Mouse (Mus musculus) midbrain, embryonic 16.5 days (tissue): ENCODE measurements around the gene Frmpd3. TPM values are rescaled to one million over a fixed set of nuclear protein-coding genes. Genes with fewer than 3 reads are reported as not detected.

Source experiments
- ATAC-seq: fragments of 200-750 bp; cut with Nextera tagmentation; 2 replicates; pipeline ENCODE4 v1.8.0; 2017; ENCODE audit warnings: moderate TSS enrichment
- H3K27ac ChIP-seq: fragments of 300-500 bp; sonication (generic); 2 replicates; pipeline ENCODE4 v1.5.1; 2014; ENCODE audit warnings: mild to moderate bottlenecking, low read length, mixed read lengths
- H3K27me3 ChIP-seq: fragments of 300-500 bp; sonication (generic); 2 replicates; pipeline ENCODE4 v1.6.1; 2014; ENCODE audit warnings: low read depth, low read length, mixed read lengths; ENCODE audit not compliant: control insufficient read depth, insufficient read depth
- H3K36me3 ChIP-seq: fragments of 300-500 bp; sonication (generic); 2 replicates; pipeline ENCODE4 v1.6.1; 2014; ENCODE audit warnings: mild to moderate bottlenecking, low read length, moderate library complexity, mixed read lengths; ENCODE audit not compliant: control insufficient read depth, insufficient read depth
- H3K4me1 ChIP-seq: fragments of 300-500 bp; sonication (generic); 2 replicates; pipeline ENCODE4 v1.6.1; 2014; ENCODE audit warnings: mild to moderate bottlenecking, low read length, mixed read lengths; ENCODE audit not compliant: control insufficient read depth, insufficient read depth
- H3K4me2 ChIP-seq: fragments of 300-500 bp; sonication (generic); 2 replicates; pipeline ENCODE4 v1.6.1; 2014; ENCODE audit warnings: mild to moderate bottlenecking, low read length, mixed read lengths
- H3K4me3 ChIP-seq: fragments of 300-500 bp; sonication (generic); 2 replicates; pipeline ENCODE4 v1.5.1; 2014; ENCODE audit warnings: low read depth, mild to moderate bottlenecking, low read length, moderate library complexity, mixed read lengths
- H3K9ac ChIP-seq: fragments of 300-500 bp; sonication (generic); 2 replicates; pipeline ENCODE4 v1.6.1; 2014; ENCODE audit warnings: low read depth, low read length, mixed read lengths
- H3K9me3 ChIP-seq: fragments of 300-500 bp; sonication (generic); replicated peaks from 2 replicates; pipeline ENCODE4 v1.6.1; 2014; ENCODE audit warnings: mild to moderate bottlenecking, low read length, mixed read lengths; ENCODE audit not compliant: control insufficient read depth, poor library complexity, severe bottlenecking
- WGBS: fragments of 180-500 bp; shearing (Covaris S2); extraction: QIAGEN DNeasy Blood & Tissue Kit; methylation state at CpG from one replicate; pipeline ENCODE4 v1.1.7; 2014; 5-methylcytosine and 5-hydroxymethylcytosine counted together
- microRNA counts: library from miRNA; unstranded; fragments of <30 nt; microRNA quantifications from one replicate; lab custom pipeline; 2016
- microRNA-seq: library from miRNA; unstranded; fragments of <30 nt; microRNA quantifications from one replicate; pipeline ENCODE4, GENCODE M21; 2017
- polyA plus RNA-seq: library from polyadenylated mRNA; unstranded; fragments of >200 nt; fragmentation: Nextera tagmentation; extraction: Ambion mirVana; gene quantifications from 2 replicates; pipeline ENCODE4 v1.2.1, GENCODE M21; 2015

Frmpd3 gene
- polyA plus RNA-seq, 1 experiment from 2014 or later = 5.2 TPM

GRCm38 (mm10) chrX:140479171-140479570 is 137.1 kb downstream of the Frmpd3 start:
- no peak overlapping the region for H3K4me3 ChIP-seq
- peaks cover 2% of the 10 kb centered on the region; the same call in 1 of the 2 replicates for H3K27me3 ChIP-seq
- no peak for ATAC-seq
- no peak overlapping the region for H3K4me2 ChIP-seq
- H3K9ac ChIP-seq = no peak overlapping the region
- no peaks in the 10 kb centered on the region for H3K4me1 ChIP-seq
- 46% methylated on average over 5 of the region's 5 CpGs for WGBS
- H3K27ac ChIP-seq = no peak overlapping the region
- no peaks in the 10 kb centered on the region for H3K36me3 ChIP-seq
- H3K9me3 ChIP-seq = no peaks in the 10 kb centered on the region

MicroRNA genes within 50 kb of the gene (microRNA counts, 519-probe panel; counts per million panel counts)
- 2,199 counts per million, percentile 62 among the panel's probes with 10 or more counts for microRNA mmu-miR-3475 (lab: Ali Mortazavi, UCI)

Small RNA genes within 50 kb of the gene (microRNA-seq; reads per million reads assigned to microRNA genes)
- gene Mir3475 = 107 reads per million, percentile 55 among the genes with 10 or more reads in this experiment

Other genes with a start within 250 kb of the Frmpd3 start
- 88.0 and 94.6 TPM in 2 replicates for gene Prps1, start 114.3 kb downstream of the Frmpd3 start, polyA plus RNA-seq